Mouse (Mus musculus) MEL (cell line): ENCODE measurements at regions not wholly inside any gene's neighbourhood (a gene's known extent, or its start where the extent isn't known, plus 50 kb on each side); places are given as distances from the start of the nearest gene placed in this dataset.

ENCODE experiments used
- DNase-seq: peaks from one replicate; pipeline ENCODE4 v3.0.0; 2011; ENCODE audit warnings: low read depth, low spot score
- H3K27ac ChIP-seq: 2 replicates; pipeline ENCODE4 v1.5.1; 2012; ENCODE audit warnings: low read depth, mild to moderate bottlenecking, control low read depth, low read length, moderate library complexity; ENCODE audit not compliant: control insufficient read depth
- H3K27me3 ChIP-seq, 2 experiments: fragments of 150-350 bp in 1 of 2; sonication (generic) in 1 of 2; 2 replicates each; pipeline ENCODE4 v1.6.1; 2012; ENCODE audit warnings: low read length in 2 of 2, mild to moderate bottlenecking in 2 of 2, improper control_type of control experiment in 1 of 2, moderate library complexity in 1 of 2; ENCODE audit not compliant: insufficient read depth in 2 of 2, control insufficient read depth in 1 of 2
- H3K36me3 ChIP-seq, 2 experiments: 2 replicates each; pipeline ENCODE4 v1.6.1; 2012 to 2014; ENCODE audit warnings: low read length in 2 of 2, improper control_type of control experiment in 1 of 2, inconsistent platforms in 1 of 2, mild to moderate bottlenecking in 1 of 2; ENCODE audit not compliant: insufficient read depth in 2 of 2, control insufficient read depth in 1 of 2
- H3K4me1 ChIP-seq, 2 experiments: fragments of 150-350 bp in 1 of 2; sonication (generic) in 1 of 2; 2 replicates each; pipeline ENCODE4 v1.6.1; 2012; ENCODE audit warnings: low read length in 2 of 2, improper control_type of control experiment in 1 of 2, mild to moderate bottlenecking in 1 of 2; ENCODE audit not compliant: insufficient read depth in 2 of 2, control insufficient read depth in 1 of 2
- H3K4me3 ChIP-seq, 2 experiments: fragments of 150-350 bp in 1 of 2; sonication (generic) in 1 of 2; 2 replicates each; pipeline ENCODE4 v1.5.1; 2012; ENCODE audit warnings: low read depth in 2 of 2, low read length in 2 of 2, mild to moderate bottlenecking in 2 of 2, moderate library complexity in 2 of 2, control low read depth in 1 of 2, improper control_type of control experiment in 1 of 2; ENCODE audit not compliant: control insufficient read depth in 1 of 2, insufficient read depth in 1 of 2
- H3K79me2 ChIP-seq: 2 replicates; pipeline ENCODE4 v1.6.1; 2012; ENCODE audit warnings: mild to moderate bottlenecking, low read length, moderate library complexity; ENCODE audit not compliant: control insufficient read depth, poor library complexity, insufficient read depth
- H3K9ac ChIP-seq: 2 replicates; pipeline ENCODE4 v1.6.1; 2012; ENCODE audit warnings: low read depth, mild to moderate bottlenecking, control low read depth, low read length, moderate library complexity; ENCODE audit not compliant: control insufficient read depth, poor library complexity, severe bottlenecking
- H3K9me3 ChIP-seq: fragments of 150-350 bp; sonication (generic); replicated peaks from 2 replicates; pipeline ENCODE4 v1.6.1; 2012; ENCODE audit warnings: mild to moderate bottlenecking, low read length, improper control_type of control experiment, moderate library complexity; ENCODE audit not compliant: insufficient read depth
- E2F4 ChIP-seq: IDR thresholded peaks from 2 replicates; pipeline ENCODE4 v1.6.1; 2011; ENCODE audit warnings: low read depth, low read length, improper control_type of control experiment, borderline replicate concordance
- EP300 ChIP-seq, 2 experiments: IDR thresholded peaks; 2 replicates each; pipeline ENCODE4 v1.6.1; 2011; ENCODE audit warnings: improper control_type of control experiment in 2 of 2, low read length in 2 of 2, low read depth in 1 of 2, mild to moderate bottlenecking in 1 of 2
- ETS1 ChIP-seq: IDR thresholded peaks from 2 replicates; pipeline ENCODE4 v1.6.1; 2012; ENCODE audit warnings: low read depth, mild to moderate bottlenecking, inconsistent platforms, low read length, improper control_type of control experiment, moderate library complexity
- MAFK ChIP-seq: IDR thresholded peaks from 2 replicates; pipeline ENCODE4 v1.6.1; 2011; ENCODE audit warnings: low read depth, mild to moderate bottlenecking, low read length, improper control_type of control experiment, borderline replicate concordance
- MAX ChIP-seq: IDR thresholded peaks from 2 replicates; pipeline ENCODE4 v1.6.1; 2011; ENCODE audit warnings: low read length, improper control_type of control experiment
- MAZ ChIP-seq: IDR thresholded peaks from 2 replicates; pipeline ENCODE4 v1.6.1; 2012; ENCODE audit warnings: low read depth, mild to moderate bottlenecking, inconsistent platforms, low read length, improper control_type of control experiment
- MEF2A ChIP-seq: IDR thresholded peaks from 2 replicates; pipeline ENCODE4 v1.6.1; 2014; ENCODE audit warnings: low read depth, mild to moderate bottlenecking, inconsistent platforms, low read length, improper control_type of control experiment; ENCODE audit not compliant: poor library complexity, insufficient replicate concordance, severe bottlenecking; ENCODE audit errors: extremely low read depth
- MXI1 ChIP-seq: IDR thresholded peaks from 2 replicates; pipeline ENCODE4 v1.6.1; 2011; ENCODE audit warnings: mild to moderate bottlenecking, low read depth, low read length, improper control_type of control experiment
- POLR2A ChIP-seq, 2 experiments: IDR thresholded peaks; 2 replicates each; pipeline ENCODE4 v1.6.1; 2011 to 2012; ENCODE audit warnings: low read length in 2 of 2, mild to moderate bottlenecking in 2 of 2, control low read depth in 1 of 2, improper control_type of control experiment in 1 of 2, low read depth in 1 of 2, moderate library complexity in 1 of 2; ENCODE audit not compliant: control insufficient read depth in 1 of 2, insufficient read depth in 1 of 2, poor library complexity in 1 of 2
- POLR2AphosphoS2 ChIP-seq: IDR thresholded peaks from 2 replicates; pipeline ENCODE4 v1.6.1; 2011; ENCODE audit warnings: low read length, improper control_type of control experiment
- RAD21 ChIP-seq: IDR thresholded peaks from 2 replicates; pipeline ENCODE4 v1.6.1; 2011; ENCODE audit warnings: mild to moderate bottlenecking, low read depth, low read length, improper control_type of control experiment
- RCOR1 ChIP-seq: IDR thresholded peaks from 2 replicates; pipeline ENCODE4 v1.6.1; 2012; ENCODE audit warnings: low read depth, mild to moderate bottlenecking, inconsistent platforms, low read length, improper control_type of control experiment
- SIN3A ChIP-seq: IDR thresholded peaks from 2 replicates; pipeline ENCODE4 v1.6.1; 2012; ENCODE audit warnings: low read length, improper control_type of control experiment, inconsistent platforms
- TCF12 ChIP-seq: IDR thresholded peaks from 2 replicates; pipeline ENCODE4 v1.6.1; 2014; ENCODE audit warnings: low read depth, mild to moderate bottlenecking, inconsistent platforms, low read length, improper control_type of control experiment, moderate library complexity
- USF2 ChIP-seq, 2 experiments: IDR thresholded peaks; 2 replicates each; pipeline ENCODE4 v1.6.1; 2011 to 2012; ENCODE audit warnings: improper control_type of control experiment in 2 of 2, low read length in 2 of 2, borderline replicate concordance in 1 of 2, inconsistent platforms in 1 of 2, low read depth in 1 of 2, mild to moderate bottlenecking in 1 of 2; ENCODE audit not compliant: insufficient read depth in 1 of 2
- ZKSCAN1 ChIP-seq: IDR thresholded peaks from 2 replicates; pipeline ENCODE4 v1.6.1; 2012; ENCODE audit warnings: low read depth, mild to moderate bottlenecking, inconsistent platforms, low read length, improper control_type of control experiment, moderate library complexity
- ZNF384 ChIP-seq: IDR thresholded peaks from 2 replicates; pipeline ENCODE4 v1.6.1; 2012; ENCODE audit warnings: low read depth, mild to moderate bottlenecking, inconsistent platforms, low read length, improper control_type of control experiment

GRCm38 (mm10) chr11:18014610-18015009, 60.9 kb upstream of the Etaa1 start:
- no peak overlapping the region for H3K4me3 ChIP-seq
- H3K79me2 ChIP-seq: no peaks in the 10 kb centered on the region
- no peak overlapping the region for H3K9ac ChIP-seq
- no peak overlapping the region for H3K27ac ChIP-seq
- no peaks in the 10 kb centered on the region for H3K36me3 ChIP-seq
- TF ChIP-seq MAFK (no peak), ETS1 (no peak), MXI1 (no peak), ZNF384 (no peak), E2F4 (no peak), SIN3A (no peak), MAX (no peak), USF2 (IDR thresholded peaks at IDR 0.05; ENCODE audit: borderline replicate concordance in 1 of 2, insufficient read depth in 1 of 2, low read depth in 1 of 2, low read length in 2 of 2) (no peak), TCF12 (no peak), RCOR1 (no peak), POLR2AphosphoS2 (no peak), RAD21 (no peak), ZKSCAN1 (no peak), EP300 (IDR thresholded peaks at IDR 0.05; ENCODE audit: low read depth in 1 of 2, low read length in 2 of 2) (no peak)
- TF ChIP-seq, all 39 proteins: peak for 0
- no peak for DNase-seq
- Histone ChIP-seq H3K9me3 (no peaks in the 10 kb centered on the region), H3K4me1 (no peaks in the 10 kb centered on the region), H3K27me3 (no peaks in the 10 kb centered on the region; a peak in 1 of 4 replicates)

GRCm38 (mm10) chr11:18012085-18012484, 58.4 kb upstream of the Etaa1 start:
- H3K79me2 ChIP-seq: no peaks in the 10 kb centered on the region
- H3K4me1 ChIP-seq: no peaks in the 10 kb centered on the region
- H3K36me3 ChIP-seq: no peaks in the 10 kb centered on the region
- no peaks in the 10 kb centered on the region for H3K9me3 ChIP-seq
- no peaks in the 10 kb centered on the region; a peak in 2 of 4 replicates for H3K27me3 ChIP-seq
- no peak overlapping the region for H3K9ac ChIP-seq
- no peak overlapping the region for H3K27ac ChIP-seq
- no peak for DNase-seq
- no peak for TF ChIP-seq MAZ
- no peak for TF ChIP-seq E2F4
- no peak for TF ChIP-seq MEF2A
- no peak for TF ChIP-seq POLR2A (IDR thresholded peaks at IDR 0.05; ENCODE audit: control insufficient read depth in 1 of 2, insufficient read depth in 1 of 2, low read depth in 1 of 2, low read length in 2 of 2, poor library complexity in 1 of 2)
- no peak overlapping the region for H3K4me3 ChIP-seq
